Mouse (Mus musculus): Measurements from ENCODE around the gene Dffa.
A peak's percentile ranks its signal among the peaks of the same experiment; 100 is the strongest.
"Not testable (repeated sequence)": the region's sequence is repeated elsewhere in the genome, so short reads cannot be mapped to it uniquely, and the experiment has no call there.

Dffa gene

GRCm38 (mm10) chr4:149148084-149148483 is 44.1 kb downstream of the Dffa start:
- DNase-seq (ENCODE audit: low spot score in 2 of 2) = no peak

GRCm38 (mm10) chr4:149149196-149149595 is 45.2 kb downstream of the Dffa start:
- no peak for DNase-seq (ENCODE audit: low spot score in 2 of 2)

DNA sequence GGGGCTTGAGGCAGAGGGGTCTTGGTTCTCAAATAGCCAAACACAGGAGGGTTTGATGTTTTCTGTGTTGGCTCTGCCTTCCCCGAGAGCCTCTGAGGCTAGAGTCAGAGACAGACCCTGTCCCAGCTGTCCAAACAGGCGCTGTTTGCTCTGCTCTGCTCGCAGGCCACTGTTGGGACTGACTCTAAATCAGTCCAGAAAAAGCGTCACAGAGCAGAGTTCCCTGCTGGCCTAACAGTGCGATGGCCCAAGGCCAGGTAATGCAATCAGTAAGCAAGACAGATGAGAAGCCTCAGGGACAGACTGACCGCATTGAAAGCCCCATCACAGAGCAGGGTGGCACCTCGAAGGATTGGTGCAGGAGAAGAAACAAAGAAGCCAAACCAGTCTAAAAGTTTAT is 45.7 kb downstream of the Dffa start:
- DNase-seq (ENCODE audit: low spot score in 2 of 2) = no peak

DNA sequence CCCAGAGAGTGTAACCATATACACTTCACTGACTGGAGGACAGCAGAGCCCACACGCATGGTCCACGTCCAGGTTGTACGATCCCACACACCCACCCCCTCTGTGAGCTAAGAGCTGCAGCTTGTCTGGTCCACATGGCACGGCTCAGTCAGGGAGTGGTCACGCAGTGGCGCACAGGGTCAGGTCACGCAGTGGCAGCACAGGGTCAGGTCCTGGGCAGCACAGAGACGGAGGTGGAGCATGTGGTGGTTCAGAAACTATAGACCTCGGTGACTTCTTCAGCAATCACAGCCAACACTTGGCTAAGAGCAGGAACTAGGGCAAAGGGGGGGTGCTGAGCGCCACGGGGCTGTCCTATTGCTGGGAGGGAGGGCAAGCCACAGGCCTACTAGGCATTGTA is 46.3 kb downstream of the Dffa start:
- no peak for DNase-seq (ENCODE audit: low spot score in 2 of 2)

DNA sequence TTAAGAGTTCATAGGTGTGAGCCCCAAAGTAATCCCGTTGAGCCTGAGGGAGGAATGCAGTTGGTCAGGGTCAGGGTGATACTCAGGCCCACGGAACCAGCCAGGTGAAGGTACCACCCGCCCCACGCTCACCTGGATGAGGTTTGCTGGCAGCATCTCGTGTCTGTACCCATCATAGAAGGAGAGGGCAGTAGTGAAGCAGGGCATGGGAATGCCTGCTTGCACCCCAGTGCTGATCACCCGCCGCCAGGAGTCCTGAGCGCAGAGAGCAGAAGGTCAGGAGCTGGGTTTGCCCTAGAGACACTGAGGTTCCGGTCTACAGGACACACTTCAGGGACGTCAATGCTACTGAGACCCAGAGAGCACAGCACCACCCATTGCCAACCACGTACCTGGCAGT is 46.8 kb downstream of the Dffa start:
- DNase-seq (ENCODE audit: low spot score in 2 of 2) = no peak

DNA sequence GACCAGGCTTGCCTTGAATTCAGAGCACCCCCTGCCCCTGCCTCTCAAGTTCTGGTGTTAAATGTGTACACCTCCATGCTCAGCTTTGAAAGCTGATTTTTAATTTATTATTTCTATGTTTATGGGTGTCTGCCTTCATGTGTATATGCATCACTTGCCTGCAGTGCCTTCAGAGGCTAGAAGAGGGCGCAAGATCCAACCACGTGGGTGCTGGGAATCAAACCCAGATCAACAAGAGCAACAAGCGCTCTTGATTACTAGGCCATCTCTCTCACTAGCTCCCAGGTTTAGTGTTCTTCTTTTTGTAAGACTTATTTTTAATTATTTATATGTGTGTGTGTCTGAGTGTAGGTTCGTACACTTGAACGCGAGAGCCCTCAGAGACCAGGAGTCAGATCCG is 50.9 kb downstream of the Dffa start:
- no peak for DNase-seq (ENCODE audit: low spot score in 2 of 2)

GRCm38 (mm10) chr4:149155711-149156110 is 51.8 kb downstream of the Dffa start:
- no peak for DNase-seq (ENCODE audit: low spot score in 2 of 2)

DNA sequence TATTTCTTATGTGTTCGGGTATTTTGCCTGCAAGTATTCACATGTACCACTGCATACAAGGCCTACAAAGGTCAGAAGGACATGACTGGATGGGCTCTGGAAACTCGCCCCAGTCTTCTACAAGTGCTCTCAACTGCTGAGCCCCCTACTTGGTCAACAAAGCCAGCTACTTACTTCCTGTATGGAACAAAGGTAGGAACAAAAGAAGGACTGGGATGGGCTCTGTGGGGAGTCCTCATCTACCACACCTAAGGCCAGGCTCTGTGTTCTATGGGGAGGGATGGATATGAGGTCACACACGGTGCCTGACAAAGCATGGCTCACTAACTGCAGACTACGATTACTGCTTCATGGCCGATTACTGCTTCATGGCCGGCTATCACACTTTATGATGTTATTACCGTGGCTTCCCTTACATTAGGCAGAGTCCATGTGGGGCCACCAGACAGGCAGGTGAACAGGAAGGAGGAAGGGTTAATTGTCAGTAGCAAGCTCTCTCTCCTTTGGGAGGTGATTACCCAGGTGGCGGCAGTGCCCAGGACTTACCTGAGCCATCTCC is 53.5 kb downstream of the Dffa start:
- no peak for DNase-seq (ENCODE audit: low spot score in 2 of 2)

DNA sequence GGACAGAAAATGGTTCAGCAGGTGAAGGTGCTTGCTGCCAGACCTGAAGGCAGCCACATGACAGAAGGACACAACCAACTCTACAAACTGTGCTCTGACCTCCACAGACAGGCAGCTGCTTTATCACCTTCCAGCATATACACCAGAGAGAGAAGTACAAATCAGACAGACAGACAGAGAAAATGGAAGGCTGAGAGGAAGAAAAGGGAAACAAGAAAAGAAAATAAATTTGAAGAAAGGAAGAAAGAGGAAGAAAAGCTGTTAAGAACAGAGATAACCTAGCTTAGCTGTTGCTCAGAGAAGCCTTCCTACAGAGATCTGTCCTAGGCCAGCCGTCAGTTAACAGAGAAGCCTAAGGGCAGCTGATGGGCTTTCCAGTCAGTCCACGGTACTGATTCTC is 55.3 kb downstream of the Dffa start:
- DNase-seq (ENCODE audit: low spot score in 2 of 2) = no peak

GRCm38 (mm10) chr4:149159891-149160290 is 55.9 kb downstream of the Dffa start:
- no peak for DNase-seq (ENCODE audit: low spot score in 2 of 2)

GRCm38 (mm10) chr4:149161166-149161565 is 57.2 kb downstream of the Dffa start:
- no peak for DNase-seq (ENCODE audit: low spot score in 2 of 2)

GRCm38 (mm10) chr4:149163196-149163595 is 59.2 kb downstream of the Dffa start:
- no peak for DNase-seq (ENCODE audit: low spot score in 2 of 2)

DNA sequence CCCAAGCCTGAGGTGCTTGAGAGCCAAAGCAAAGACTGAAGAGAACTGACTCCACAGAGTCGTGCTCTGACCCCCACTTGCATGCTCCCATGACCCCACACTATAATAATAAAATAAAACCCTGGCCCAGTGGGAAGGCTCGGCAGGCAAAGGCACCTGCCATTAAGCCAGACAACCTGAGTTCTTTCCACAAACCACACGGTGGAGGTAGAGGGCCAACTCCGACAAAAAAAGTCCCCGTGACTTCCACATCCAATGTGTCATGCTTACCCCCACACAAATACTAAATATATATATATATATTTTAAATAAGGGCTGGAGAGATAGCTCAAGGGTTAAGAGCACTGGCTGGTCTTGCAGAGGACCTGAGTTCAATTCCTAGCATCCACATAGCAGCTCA is 60.2 kb downstream of the Dffa start:
- DNase-seq (ENCODE audit: low spot score in 2 of 2) = no peak

GRCm38 (mm10) chr4:149166215-149166946 is 62.4 kb downstream of the Dffa start, which contains the start of gene Pgd:
Gene Pgd (minus strand): TSS chr4:149166771.
- DNase-seq (ENCODE audit: low spot score in 2 of 2) = peak; percentile 91 to 94

DNA sequence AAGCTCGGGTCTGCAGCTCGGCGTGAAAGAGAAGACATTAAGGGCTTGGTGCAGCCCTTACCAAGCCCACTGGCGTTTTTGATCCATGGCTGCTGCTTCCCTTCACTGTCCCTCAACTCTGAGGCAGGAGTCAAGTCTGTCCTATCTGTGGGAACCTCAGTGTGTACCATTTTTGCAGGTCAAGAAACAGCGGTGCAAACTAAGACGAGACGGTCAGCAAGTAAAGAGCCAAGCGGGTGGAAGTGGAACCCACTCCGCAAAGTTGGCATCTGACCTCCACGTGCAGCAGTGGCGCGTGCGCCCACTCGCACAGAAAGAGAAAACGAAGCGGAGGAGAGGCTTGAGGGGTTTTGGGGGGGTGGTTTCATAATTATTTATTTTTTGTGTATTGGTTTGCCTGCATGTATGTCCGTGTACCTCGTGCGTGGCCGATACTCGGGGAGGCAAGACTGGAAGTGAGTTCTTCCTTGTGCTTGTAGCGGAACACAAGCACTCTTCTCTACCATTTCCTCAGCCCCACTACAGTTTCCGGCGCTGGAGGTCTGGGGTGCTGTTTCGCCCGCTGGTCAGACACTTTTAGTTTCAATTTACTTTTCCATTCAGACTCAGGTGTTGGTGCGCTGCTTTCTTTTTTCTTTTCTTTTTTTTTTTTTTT is 63.1 kb downstream of the Dffa start:
- peak; percentile 54 to 55 for DNase-seq (ENCODE audit: low spot score in 2 of 2)

DNA sequence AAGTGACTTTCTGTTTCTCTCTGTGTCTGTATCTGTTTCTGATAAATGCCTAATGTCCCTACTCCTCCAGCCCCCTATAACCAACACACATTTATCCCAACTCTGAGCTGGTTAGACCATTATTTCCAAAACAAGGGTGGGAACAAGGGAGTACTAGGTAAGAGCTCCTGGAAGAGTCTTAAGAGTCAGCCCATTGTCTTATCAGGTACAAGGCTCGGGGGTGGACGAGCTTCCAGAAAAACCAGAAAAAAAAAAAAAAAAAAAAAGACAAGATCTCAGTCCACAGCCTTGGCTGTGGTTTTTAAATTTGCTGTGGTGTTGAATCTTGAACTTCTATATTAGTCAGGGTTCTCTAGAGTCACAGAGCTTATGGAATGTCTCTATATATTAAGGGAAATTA is 64.1 kb downstream of the Dffa start:
- no peak for DNase-seq (ENCODE audit: low spot score in 2 of 2)

DNA sequence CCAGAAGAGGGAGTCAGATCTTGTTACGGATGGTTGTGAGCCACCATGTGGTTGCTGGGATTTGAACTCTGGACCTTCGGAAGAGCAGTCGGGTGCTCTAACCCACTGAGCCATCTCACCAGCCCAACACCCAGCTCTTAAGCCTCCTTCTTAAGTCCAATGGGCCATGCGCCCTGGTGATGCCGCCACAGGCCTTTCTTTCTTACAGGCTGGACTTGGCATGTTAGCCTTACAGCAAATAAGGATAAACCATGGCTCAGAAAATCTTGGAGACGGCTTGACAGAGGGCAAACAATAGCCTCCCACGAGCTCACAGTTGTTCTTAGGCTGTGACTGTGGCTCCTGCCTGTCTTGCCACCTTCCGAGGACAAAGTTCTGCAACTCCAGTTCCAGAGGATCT is 66.0 kb downstream of the Dffa start:
- not testable (repeated sequence) for DNase-seq (ENCODE audit: low spot score in 2 of 2)
